Mouse (Mus musculus): ENCODE data around the gene Otud5.
"Not testable (repeated sequence)": the region's sequence is repeated elsewhere in the genome, so short reads cannot be mapped to it uniquely, and the experiment has no call there.

The Otud5 gene

DNA sequence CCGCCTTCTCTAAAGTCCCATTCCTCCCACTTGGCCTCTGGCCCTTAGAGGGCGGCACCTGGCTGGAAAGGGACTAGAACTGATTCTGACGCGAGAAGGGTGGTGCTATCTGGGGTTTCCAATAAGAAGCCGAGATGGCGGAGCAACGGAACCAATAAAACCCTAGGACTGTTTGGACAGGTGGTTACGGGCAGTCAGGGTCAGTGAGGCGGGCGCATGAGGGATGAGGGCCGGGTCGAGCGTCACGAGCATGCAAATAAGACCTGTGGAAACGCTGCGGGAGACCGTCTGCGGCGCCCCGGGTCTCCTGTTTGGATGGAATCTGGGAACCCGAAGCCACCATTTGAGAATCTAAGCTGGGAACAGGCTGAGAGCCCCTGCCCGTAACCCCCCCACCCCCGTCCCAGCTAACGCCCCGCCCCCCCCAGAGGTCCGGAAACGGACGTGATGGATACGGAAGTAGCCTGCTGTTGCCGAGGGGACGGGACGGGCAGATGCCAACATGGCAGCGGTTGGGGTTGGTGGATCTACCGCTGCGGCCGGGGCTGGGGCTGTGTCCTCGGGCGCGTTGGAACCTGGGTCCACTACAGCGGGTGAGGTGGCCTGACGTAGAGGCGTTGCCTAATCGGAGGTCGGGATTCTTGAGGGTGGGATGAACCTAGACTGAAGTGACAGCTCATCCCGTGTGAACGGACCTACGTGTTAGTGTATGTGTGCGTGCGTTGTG lies 42.8 kb downstream of the Otud5 start, which contains the start of gene Slc35a2:
TSS of gene Slc35a2 (plus strand) at position 188 of the 727 bp plus-strand sequence.
- DNase-seq = peak; percentile 92

DNA sequence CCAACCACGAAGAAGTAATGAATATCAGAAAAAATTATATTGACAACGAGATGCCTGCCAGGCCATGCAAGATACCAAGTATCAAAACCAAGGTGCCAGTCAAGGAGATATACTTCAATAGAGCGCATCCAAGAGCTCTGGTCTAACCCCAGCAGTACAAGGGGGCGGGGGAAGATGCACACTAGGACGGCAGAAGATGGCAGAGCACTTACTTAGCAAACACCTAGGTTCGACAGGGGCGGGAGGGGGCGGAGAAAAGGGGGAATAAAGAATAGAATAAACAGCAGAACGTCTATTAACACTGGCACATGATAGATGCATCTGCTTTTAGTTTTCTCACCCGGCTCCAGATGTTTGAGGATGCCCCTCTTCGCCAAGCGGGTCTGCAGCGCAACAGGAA lies 57.0 kb downstream of the Otud5 start:
- peak; percentile 34 for DNase-seq

DNA sequence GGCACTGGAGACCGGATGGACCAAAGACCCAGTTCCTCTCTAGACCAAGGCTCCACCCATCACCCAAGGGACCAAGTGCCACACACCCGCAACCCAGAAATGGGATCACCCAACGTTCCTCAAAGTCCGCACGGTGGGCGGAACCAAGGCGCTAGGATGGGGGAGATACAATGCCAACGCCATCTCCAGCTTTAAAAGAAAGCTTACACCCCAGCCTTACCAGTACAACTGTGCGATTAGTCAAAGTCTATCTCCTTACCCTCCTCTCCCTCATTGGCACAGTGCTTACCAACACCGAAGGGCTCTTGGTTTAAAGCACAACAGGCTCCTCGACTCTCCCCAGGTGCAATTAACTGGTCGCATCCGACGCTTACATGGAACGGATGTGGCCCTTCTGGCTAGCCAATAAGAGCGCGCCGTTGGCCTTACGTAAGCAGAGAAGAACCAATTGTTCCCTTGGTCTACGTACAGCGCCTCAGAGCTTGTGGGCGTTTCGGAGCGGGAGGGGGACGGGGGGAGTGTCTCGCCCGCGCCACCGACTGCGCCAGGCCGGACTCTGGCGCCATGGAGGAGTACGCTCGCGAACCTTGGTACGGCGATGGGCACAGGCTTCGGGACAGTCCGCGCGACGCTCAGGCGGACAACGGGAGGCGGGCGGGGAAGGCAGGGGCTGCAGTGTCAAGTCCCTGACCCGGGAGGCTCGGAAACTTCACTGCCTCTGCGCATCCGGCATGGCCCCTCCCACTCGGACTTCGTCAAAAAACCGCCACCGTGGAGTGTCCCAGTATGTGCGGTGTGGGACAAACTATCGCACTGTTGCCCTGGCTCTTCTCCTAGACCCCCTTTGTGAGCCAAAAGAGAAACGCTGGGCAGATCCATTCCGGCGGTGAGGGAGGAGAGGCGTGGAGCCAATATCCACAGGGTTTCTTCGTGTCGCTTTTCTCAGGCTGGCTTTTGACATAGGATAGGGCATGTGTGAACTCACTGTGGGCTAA lies 58.0 kb downstream of the Otud5 start, which contains the start of the genes Pqbp1 and Timm17b:
TSS of gene Pqbp1 (minus strand) at position 390 of the 995 bp plus-strand sequence.
TSS of gene Timm17b (plus strand) at position 478 of the 995 bp plus-strand sequence.
- DNase-seq = peak; percentile 92

DNA sequence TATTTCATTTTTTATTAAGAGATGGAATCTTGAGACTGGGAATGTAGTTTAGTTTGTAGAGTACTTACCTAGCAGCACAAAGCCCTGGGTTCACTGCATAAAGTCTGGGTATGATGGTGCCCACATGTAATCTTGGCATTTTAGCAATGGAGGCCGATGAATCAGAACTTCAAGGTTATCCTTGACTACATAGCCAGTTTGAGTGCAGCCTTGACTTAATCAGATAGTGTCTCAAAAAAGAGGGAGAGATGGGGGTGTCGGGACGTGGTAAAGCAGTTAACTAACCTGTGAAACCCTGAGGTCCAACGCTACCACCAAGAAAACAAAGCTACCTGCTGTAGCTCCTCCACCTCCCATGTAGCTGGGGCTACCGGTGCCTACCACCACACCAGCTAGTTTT lies 63.3 kb downstream of the Otud5 start:
- no peak for DNase-seq

DNA sequence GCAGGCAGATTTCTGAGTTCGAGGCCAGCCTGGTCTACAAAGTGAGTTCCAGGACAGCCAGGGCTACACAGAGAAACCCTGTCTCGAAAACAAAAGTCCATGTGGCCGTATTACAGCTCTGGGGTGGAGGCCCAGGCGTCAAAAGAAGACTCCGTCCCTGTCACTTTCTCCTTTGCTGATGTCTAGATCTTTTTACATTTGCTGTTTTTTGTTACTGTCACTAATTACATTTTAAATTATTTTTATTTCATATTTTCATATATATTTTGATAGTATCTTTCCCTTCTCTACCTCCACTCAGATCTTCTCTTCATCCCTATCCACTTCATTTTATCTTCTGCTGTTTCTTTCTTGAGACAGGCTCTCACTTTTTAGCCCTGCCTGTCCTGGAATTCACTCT lies 66.6 kb downstream of the Otud5 start, which contains the start of gene Gm10491:
TSS of gene Gm10491 (minus strand) at position 101 of the 400 bp plus-strand sequence.
- no peak for DNase-seq

DNA sequence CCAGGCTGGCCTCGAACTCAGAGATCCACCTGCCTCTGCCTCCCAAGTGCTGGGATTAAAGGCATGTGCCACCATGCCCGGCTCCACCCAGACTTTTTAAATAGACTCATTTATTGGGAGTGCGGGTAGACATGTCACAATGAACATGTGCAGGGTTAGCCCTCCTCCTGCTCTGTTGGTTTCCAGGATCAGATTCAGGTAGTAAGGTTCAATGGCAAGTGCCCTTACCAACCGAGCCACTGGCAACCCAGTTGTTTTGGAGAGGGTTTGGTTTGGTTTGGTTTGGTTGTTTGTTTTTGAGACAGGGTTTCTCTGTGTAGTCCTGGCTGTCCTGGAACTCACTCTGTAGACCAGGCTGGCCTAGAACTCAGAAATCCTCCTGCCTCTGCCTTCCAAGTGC lies 68.1 kb downstream of the Otud5 start, which contains the start of gene Gm10490:
TSS of gene Gm10490 (plus strand) at position 301 of the 400 bp plus-strand sequence.
- DNase-seq = not testable (repeated sequence)

DNA sequence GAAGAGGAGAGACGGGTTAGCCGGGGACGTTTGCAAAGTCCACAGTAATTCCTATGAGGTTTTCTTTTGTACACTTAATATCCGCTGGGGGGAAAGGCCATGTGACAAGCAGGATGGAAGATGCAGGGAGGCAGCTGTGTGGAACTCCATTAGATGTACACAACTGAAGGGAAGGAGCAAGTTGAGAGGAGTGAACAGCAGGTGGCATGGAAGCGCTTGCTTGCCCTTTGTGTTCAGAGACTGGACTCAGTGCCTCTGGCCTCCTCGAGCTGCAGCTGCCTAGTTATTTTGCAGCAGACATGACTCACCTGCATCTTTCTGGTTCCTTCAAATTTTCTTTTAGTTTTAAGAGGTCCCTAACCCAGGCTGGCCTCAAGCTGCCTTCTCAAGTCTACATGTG lies 69.3 kb downstream of the Otud5 start:
- no peak for DNase-seq

DNA sequence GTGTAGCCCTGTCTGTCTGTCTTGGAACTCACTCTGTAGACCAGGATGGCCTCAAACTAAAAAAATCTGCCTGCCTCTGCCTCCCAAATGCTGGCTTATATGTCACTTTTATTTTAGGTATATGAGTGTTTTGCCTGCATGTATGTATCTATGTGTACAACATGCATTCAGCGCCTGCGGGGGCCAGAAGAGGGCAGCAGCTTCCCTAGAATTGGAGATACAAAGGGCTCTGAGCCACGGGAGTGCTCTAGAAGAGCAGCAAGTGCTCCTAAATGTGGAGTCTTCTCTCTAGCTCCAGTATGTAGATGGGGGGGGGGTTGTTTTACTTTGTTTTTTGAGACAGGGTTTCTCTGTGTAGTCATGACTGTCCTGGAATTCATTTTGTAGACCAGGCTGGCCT lies 74.5 kb downstream of the Otud5 start:
- DNase-seq = peak; percentile 58

DNA sequence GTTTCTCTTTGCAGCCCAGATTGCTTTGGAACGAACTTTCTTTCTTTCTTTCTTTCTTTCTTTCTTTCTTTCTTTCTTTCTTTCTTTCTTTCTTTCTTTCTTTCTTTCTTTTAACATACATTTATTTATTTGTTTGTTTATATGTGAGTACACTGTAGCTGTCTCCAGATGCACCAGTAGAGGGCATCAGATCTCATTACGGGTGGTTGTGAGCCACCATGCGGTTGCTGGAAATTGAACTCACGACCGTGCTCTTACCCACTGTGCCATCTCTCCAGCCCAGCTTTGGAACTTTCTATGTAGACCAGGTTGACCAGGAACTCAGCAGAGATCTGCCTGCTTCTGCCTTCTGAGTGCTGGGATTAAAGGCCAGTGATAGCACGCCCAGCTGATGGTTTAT lies 76.8 kb downstream of the Otud5 start:
- not testable (repeated sequence) for DNase-seq

DNA sequence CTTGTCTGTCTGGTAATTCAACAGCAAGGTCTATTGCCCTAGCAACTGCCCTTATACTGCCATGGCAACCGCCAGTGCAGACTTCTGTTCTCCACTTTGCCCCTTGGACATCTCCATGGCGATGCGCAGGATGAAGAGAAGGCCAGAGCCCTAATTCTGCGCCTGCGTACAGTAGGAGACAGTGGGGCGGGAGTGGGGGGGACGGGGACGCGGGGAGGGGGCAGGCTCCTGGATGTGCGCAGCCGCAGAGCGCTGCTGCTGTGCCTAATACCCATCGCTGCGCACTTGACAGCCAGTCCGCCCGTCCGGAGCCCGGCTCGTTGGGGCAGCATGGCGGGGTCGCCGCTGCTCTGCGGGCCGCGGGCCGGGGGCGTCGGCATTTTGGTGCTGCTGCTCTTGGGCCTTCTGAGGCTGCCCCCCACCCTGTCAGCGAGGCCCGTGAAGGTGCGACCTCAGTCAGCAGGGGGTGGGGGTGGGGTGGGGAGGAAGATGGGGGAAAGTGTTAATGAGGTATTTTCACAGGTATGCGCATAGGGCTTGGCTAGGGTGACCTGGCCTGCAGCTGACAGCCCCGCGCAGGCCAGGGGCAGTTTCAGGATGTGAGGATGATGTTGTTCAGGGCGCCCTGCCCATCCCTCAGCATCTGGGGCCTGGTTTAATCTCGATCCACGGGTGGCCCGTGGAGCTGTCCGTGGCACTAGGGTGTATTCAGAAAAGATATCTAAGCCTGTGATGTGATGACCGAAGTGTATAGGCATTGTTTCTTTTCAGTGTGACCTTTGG lies 78.6 kb downstream of the Otud5 start, which contains the start of gene Pcsk1n:
TSS of gene Pcsk1n (plus strand) at position 222 of the 783 bp plus-strand sequence.
- peak; percentile 69 for DNase-seq

DNA sequence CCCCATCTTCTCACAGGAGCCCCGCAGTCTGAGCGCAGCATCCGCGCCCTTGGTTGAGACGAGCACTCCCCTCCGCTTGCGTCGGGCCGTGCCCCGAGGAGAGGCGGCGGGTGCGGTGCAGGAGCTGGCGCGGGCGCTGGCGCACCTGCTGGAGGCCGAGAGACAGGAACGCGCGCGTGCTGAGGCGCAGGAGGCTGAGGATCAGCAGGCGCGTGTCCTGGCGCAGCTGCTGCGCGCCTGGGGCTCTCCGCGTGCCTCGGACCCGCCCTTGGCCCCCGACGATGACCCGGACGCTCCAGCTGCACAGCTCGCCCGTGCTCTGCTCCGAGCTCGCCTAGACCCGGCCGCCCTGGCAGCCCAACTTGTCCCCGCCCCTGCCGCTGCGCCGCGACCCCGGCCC lies 80.9 kb downstream of the Otud5 start:
- no peak for DNase-seq
